Mouse (Mus musculus) stomach, embryonic 15.5 days (tissue): Measurements from ENCODE around the gene Lmntd1. TPM values are rescaled to one million over a fixed set of nuclear protein-coding genes. Genes with fewer than 3 reads are reported as not detected.

ENCODE experiments used
- ATAC-seq: fragments of 200-750 bp; cut with Nextera tagmentation; 2 replicates; pipeline ENCODE4 v1.8.0; 2017; ENCODE audit warnings: low read depth, moderate number of reproducible peaks, moderate TSS enrichment; ENCODE audit not compliant: insufficient read depth, low FRiP score
- H3K27ac ChIP-seq: fragments of 300-500 bp; sonication (generic); 2 replicates; pipeline ENCODE4 v1.5.1; 2015; ENCODE audit warnings: mild to moderate bottlenecking, inconsistent platforms
- H3K27me3 ChIP-seq: fragments of 300-500 bp; sonication (generic); replicated peaks from 2 replicates; pipeline ENCODE4 v1.6.1; 2015; ENCODE audit warnings: inconsistent platforms
- H3K36me3 ChIP-seq: fragments of 300-500 bp; sonication (generic); 2 replicates; pipeline ENCODE4 v1.6.1; 2015; ENCODE audit warnings: inconsistent platforms
- H3K4me1 ChIP-seq: fragments of 300-500 bp; sonication (generic); 2 replicates; pipeline ENCODE4 v1.6.1; 2015; ENCODE audit warnings: inconsistent platforms
- H3K4me2 ChIP-seq: fragments of 300-500 bp; sonication (generic); 2 replicates; pipeline ENCODE4 v1.6.1; 2015; ENCODE audit warnings: mild to moderate bottlenecking, inconsistent platforms
- H3K4me3 ChIP-seq: fragments of 300-500 bp; sonication (generic); replicated peaks from 2 replicates; pipeline ENCODE4 v1.5.1; 2015; ENCODE audit warnings: inconsistent platforms
- H3K9ac ChIP-seq: fragments of 300-500 bp; sonication (generic); 2 replicates; pipeline ENCODE4 v1.6.1; 2015; ENCODE audit warnings: inconsistent platforms
- H3K9me3 ChIP-seq: fragments of 300-500 bp; sonication (generic); 2 replicates; pipeline ENCODE4 v1.6.1; 2016; ENCODE audit warnings: inconsistent platforms
- WGBS: fragments of 180-500 bp; shearing (Covaris S2); methylation state at CpG from one replicate; pipeline ENCODE4 v1.1.7; 2015; 5-methylcytosine and 5-hydroxymethylcytosine counted together
- polyA plus RNA-seq: library from polyadenylated mRNA; unstranded; fragments of >200 nt; fragmentation: Nextera tagmentation; extraction: Ambion mirVana; gene quantifications from 2 replicates; pipeline ENCODE4 v1.2.1, GENCODE M21; 2015

Lmntd1 gene
- polyA plus RNA-seq, 1 experiment from 2014 or later = 1.3 TPM

- 56% methylated on average over 18 of the region's 18 CpGs for WGBS
- 0 out of 2 replicates have a peak, but pooled peaks have one; percentile 15 for ATAC-seq
- H3K9ac ChIP-seq = no peak overlapping the region
- H3K36me3 ChIP-seq = no peaks in the 10 kb centered on the region
- H3K4me2 ChIP-seq = no peak overlapping the region
- H3K9me3 ChIP-seq = no peaks in the 10 kb centered on the region
- peaks cover 6% of the 10 kb centered on the region; the same call in 1 of the 2 replicates for H3K4me1 ChIP-seq
- H3K27ac ChIP-seq = peak overlapping the region; percentile 61
- no peak overlapping the region for H3K4me3 ChIP-seq
- no peaks in the 10 kb centered on the region for H3K27me3 ChIP-seq
Measured at GRCm38 (mm10) chr6:145441416-145442110, 172.6 kb downstream of the Lmntd1 start.

GRCm38 (mm10) chr6:145438851-145439250 is 175.3 kb downstream of the Lmntd1 start:
- Histone ChIP-seq H3K27me3 (no peaks in the 10 kb centered on the region), H3K4me1 (0 out of 2 replicates have a peak, but pooled peaks cover 3% of the 10 kb centered on the region), H3K4me3 (no peak overlapping the region), H3K27ac (no peak overlapping the region), H3K9me3 (no peaks in the 10 kb centered on the region), H3K4me2 (no peak overlapping the region), H3K9ac (no peak overlapping the region), H3K36me3 (no peaks in the 10 kb centered on the region)
- 70% methylated on average over 5 of the region's 5 CpGs for WGBS
- ATAC-seq = no peak

- no peak overlapping the region for H3K9ac ChIP-seq
- no peak for ATAC-seq
- 75% methylated on average over 10 of the region's 10 CpGs for WGBS
Measured at GRCm38 (mm10) chr6:145435764-145436163, 178.4 kb downstream of the Lmntd1 start.

GRCm38 (mm10) chr6:145435156-145435555 is 179.0 kb downstream of the Lmntd1 start:
- WGBS = 92% methylated on average over 1 of the region's 1 CpGs
- Histone ChIP-seq H3K4me3 (no peak overlapping the region), H3K9ac (no peak overlapping the region), H3K36me3 (no peaks in the 10 kb centered on the region), H3K4me1 (no peaks in the 10 kb centered on the region; the same call in 1 of the 2 replicates), H3K27me3 (no peaks in the 10 kb centered on the region), H3K4me2 (no peak overlapping the region), H3K27ac (no peak overlapping the region), H3K9me3 (no peaks in the 10 kb centered on the region)
- no peak for ATAC-seq

More at GRCm38 (mm10) chr6:145435764-145436163, 178.4 kb downstream of the Lmntd1 start:
- no peak overlapping the region for H3K4me3 ChIP-seq
- no peaks in the 10 kb centered on the region for H3K36me3 ChIP-seq
- no peaks in the 10 kb centered on the region for H3K27me3 ChIP-seq
- H3K4me2 ChIP-seq = no peak overlapping the region
- no peaks in the 10 kb centered on the region for H3K9me3 ChIP-seq
- no peak overlapping the region for H3K27ac ChIP-seq
- no peaks in the 10 kb centered on the region; the same call in 1 of the 2 replicates for H3K4me1 ChIP-seq

GRCm38 (mm10) chr6:145433897-145434296 is 180.2 kb downstream of the Lmntd1 start:
- Histone ChIP-seq H3K4me2 (no peak overlapping the region), H3K9me3 (no peaks in the 10 kb centered on the region), H3K4me1 (no peaks in the 10 kb centered on the region; the same call in 1 of the 2 replicates), H3K27me3 (no peaks in the 10 kb centered on the region), H3K36me3 (no peaks in the 10 kb centered on the region), H3K27ac (no peak overlapping the region), H3K9ac (no peak overlapping the region), H3K4me3 (no peak overlapping the region)
- no peak for ATAC-seq
- WGBS = 79% methylated on average over 8 of the region's 8 CpGs

GRCm38 (mm10) chr6:145432711-145433708 is 181.1 kb downstream of the Lmntd1 start:
- Histone ChIP-seq H3K4me1 (no peaks in the 10 kb centered on the region; the same call in 1 of the 2 replicates), H3K36me3 (no peaks in the 10 kb centered on the region), H3K4me3 (no peak overlapping the region), H3K9me3 (no peaks in the 10 kb centered on the region), H3K27ac (no peak overlapping the region), H3K27me3 (no peaks in the 10 kb centered on the region), H3K4me2 (no peak overlapping the region), H3K9ac (no peak overlapping the region)
- WGBS = 70% methylated on average over 11 of the region's 11 CpGs
- ATAC-seq = no peak

- H3K9me3 ChIP-seq = no peaks in the 10 kb centered on the region
- no peak for ATAC-seq
- WGBS = 47% methylated on average over 14 of the region's 14 CpGs
- no peak overlapping the region for H3K9ac ChIP-seq
- no peaks in the 10 kb centered on the region for H3K36me3 ChIP-seq
- no peak overlapping the region for H3K4me3 ChIP-seq
- H3K27me3 ChIP-seq = no peaks in the 10 kb centered on the region
- no peaks in the 10 kb centered on the region; the same call in 1 of the 2 replicates for H3K4me1 ChIP-seq
- H3K4me2 ChIP-seq = no peak overlapping the region
- H3K27ac ChIP-seq = peak overlapping the region; percentile 36; the same call in 1 of the 2 replicates
Measured at GRCm38 (mm10) chr6:145431747-145432146, 182.4 kb downstream of the Lmntd1 start.

GRCm38 (mm10) chr6:145427411-145427810 is 186.7 kb downstream of the Lmntd1 start:
- Histone ChIP-seq H3K9me3 (no peaks in the 10 kb centered on the region), H3K9ac (no peak overlapping the region), H3K4me2 (no peak overlapping the region), H3K27ac (no peak overlapping the region), H3K4me1 (no peaks in the 10 kb centered on the region), H3K36me3 (no peaks in the 10 kb centered on the region), H3K27me3 (no peaks in the 10 kb centered on the region), H3K4me3 (no peak overlapping the region)
- WGBS = 64% methylated on average over 15 of the region's 15 CpGs
- ATAC-seq = no peak

GRCm38 (mm10) chr6:145426501-145426900 is 187.6 kb downstream of the Lmntd1 start:
- no peaks in the 10 kb centered on the region for H3K4me1 ChIP-seq

GRCm38 (mm10) chr6:145424156-145424555 is 190.0 kb downstream of the Lmntd1 start:
- Histone ChIP-seq H3K4me1 (no peaks in the 10 kb centered on the region), H3K36me3 (no peaks in the 10 kb centered on the region), H3K4me2 (no peak overlapping the region), H3K9me3 (no peaks in the 10 kb centered on the region), H3K9ac (no peak overlapping the region), H3K4me3 (no peak overlapping the region), H3K27me3 (no peaks in the 10 kb centered on the region), H3K27ac (no peak overlapping the region)
- ATAC-seq = no peak
- WGBS = 70% methylated on average over 1 of the region's 1 CpGs

More at GRCm38 (mm10) chr6:145426501-145426900, 187.6 kb downstream of the Lmntd1 start:
- no peak for ATAC-seq
- H3K27ac ChIP-seq = no peak overlapping the region
- H3K4me3 ChIP-seq = no peak overlapping the region
- H3K9ac ChIP-seq = no peak overlapping the region
- WGBS = 76% methylated on average over 10 of the region's 10 CpGs
- no peaks in the 10 kb centered on the region for H3K27me3 ChIP-seq
- no peaks in the 10 kb centered on the region for H3K36me3 ChIP-seq
- no peaks in the 10 kb centered on the region for H3K9me3 ChIP-seq
- no peak overlapping the region for H3K4me2 ChIP-seq

- WGBS = 65% methylated on average over 12 of the region's 12 CpGs
- Histone ChIP-seq H3K4me2 (no peak overlapping the region), H3K9ac (no peak overlapping the region), H3K27ac (no peak overlapping the region), H3K9me3 (no peaks in the 10 kb centered on the region), H3K36me3 (no peaks in the 10 kb centered on the region), H3K4me1 (no peaks in the 10 kb centered on the region), H3K27me3 (no peaks in the 10 kb centered on the region), H3K4me3 (no peak overlapping the region)
- no peak for ATAC-seq
Measured at GRCm38 (mm10) chr6:145423484-145423883, 190.6 kb downstream of the Lmntd1 start.

- ATAC-seq = no peak
- Histone ChIP-seq H3K27me3 (no peaks in the 10 kb centered on the region), H3K4me1 (no peaks in the 10 kb centered on the region), H3K4me3 (no peak overlapping the region), H3K36me3 (no peaks in the 10 kb centered on the region), H3K4me2 (no peak overlapping the region), H3K9ac (no peak overlapping the region), H3K9me3 (no peaks in the 10 kb centered on the region), H3K27ac (no peak overlapping the region)
- WGBS = 86% methylated on average over 9 of the region's 9 CpGs
Measured at GRCm38 (mm10) chr6:145421666-145422065, 192.5 kb downstream of the Lmntd1 start.
